Mouse (Mus musculus) hindbrain, embryonic 16.5 days (tissue): ENCODE measurements around the gene Hey2. TPM values are rescaled to one million over a fixed set of nuclear protein-coding genes. Genes with fewer than 3 reads are reported as not detected.
A peak's percentile ranks its signal among the peaks of the same experiment; 100 is the strongest.

ENCODE experiments used
- ATAC-seq: fragments of 200-750 bp; cut with Nextera tagmentation; 2 replicates; pipeline ENCODE4 v1.8.0; 2017; ENCODE audit warnings: moderate TSS enrichment, moderate library complexity
- H3K27ac ChIP-seq: fragments of 300-500 bp; sonication (generic); 2 replicates; pipeline ENCODE4 v1.5.1; 2014; ENCODE audit warnings: low read depth, mild to moderate bottlenecking, control low read depth, low read length, moderate library complexity
- H3K27me3 ChIP-seq: fragments of 300-500 bp; sonication (generic); replicated peaks from 2 replicates; pipeline ENCODE4 v1.6.1; 2014; ENCODE audit warnings: low read length; ENCODE audit not compliant: control insufficient read depth, insufficient read depth
- H3K36me3 ChIP-seq: fragments of 300-500 bp; sonication (generic); 2 replicates; pipeline ENCODE4 v1.6.1; 2014; ENCODE audit warnings: mild to moderate bottlenecking, low read length, moderate library complexity, mixed read lengths; ENCODE audit not compliant: control insufficient read depth, insufficient read depth
- H3K4me1 ChIP-seq: fragments of 300-500 bp; sonication (generic); 2 replicates; pipeline ENCODE4 v1.6.1; 2014; ENCODE audit warnings: low read depth, low read length; ENCODE audit not compliant: control insufficient read depth, insufficient read depth
- H3K4me2 ChIP-seq: fragments of 300-500 bp; sonication (generic); 2 replicates; pipeline ENCODE4 v1.6.1; 2014; ENCODE audit warnings: mild to moderate bottlenecking, low read length, control low read depth, moderate library complexity
- H3K4me3 ChIP-seq: fragments of 300-500 bp; sonication (generic); 2 replicates; pipeline ENCODE4 v1.5.1; 2014; ENCODE audit warnings: mild to moderate bottlenecking, low read length, control low read depth, moderate library complexity
- H3K9ac ChIP-seq: fragments of 300-500 bp; sonication (generic); 2 replicates; pipeline ENCODE4 v1.6.1; 2014; ENCODE audit warnings: low read depth, mild to moderate bottlenecking, control low read depth, low read length, moderate library complexity
- H3K9me3 ChIP-seq: fragments of 300-500 bp; sonication (generic); 2 replicates; pipeline ENCODE4 v1.6.1; 2014; ENCODE audit warnings: mild to moderate bottlenecking, low read length, moderate library complexity; ENCODE audit not compliant: control insufficient read depth
- WGBS: fragments of 180-500 bp; shearing (Covaris S2); extraction: QIAGEN DNeasy Blood & Tissue Kit; methylation state at CpG from one replicate; pipeline ENCODE4 v1.1.7; 2014; 5-methylcytosine and 5-hydroxymethylcytosine counted together
- polyA plus RNA-seq: library from polyadenylated mRNA; unstranded; fragments of >200 nt; fragmentation: Nextera tagmentation; extraction: Ambion mirVana; gene quantifications from 2 replicates; pipeline ENCODE4 v1.2.1, GENCODE M21; 2015

Gene Hey2
- polyA plus RNA-seq, 1 experiment from 2014 or later: 5.1 TPM

DNA sequence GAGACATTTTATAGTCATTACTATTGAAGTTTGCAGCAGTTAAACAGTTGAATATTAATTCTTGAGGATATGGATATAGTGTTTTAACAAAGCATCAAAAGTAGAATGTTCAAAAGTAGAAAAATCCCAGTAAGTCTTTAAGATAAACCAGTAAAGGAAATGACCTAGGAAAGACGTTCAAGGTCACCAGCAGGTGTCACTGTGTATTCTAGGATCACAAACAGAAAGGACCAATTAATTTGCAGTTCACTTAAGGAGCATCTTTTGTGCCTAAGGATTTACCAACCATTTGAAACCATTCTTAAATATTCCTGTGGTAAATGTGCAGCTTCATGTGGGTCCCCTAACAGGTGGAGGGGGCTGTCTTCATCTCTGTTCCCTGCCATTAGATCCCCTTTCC, 4.4 kb downstream of the Hey2 start:
- Histone ChIP-seq H3K4me1 (peaks cover 4% of the 10 kb centered on the region), H3K36me3 (no peaks in the 10 kb centered on the region), H3K9ac (no peak overlapping the region), H3K4me2 (no peak overlapping the region), H3K27ac (no peak overlapping the region), H3K9me3 (no peaks in the 10 kb centered on the region), H3K27me3 (0 out of 2 replicates have a peak, but pooled peaks cover 2% of the 10 kb centered on the region), H3K4me3 (no peak overlapping the region)
- WGBS: 10% methylated on average over 1 of the region's 1 CpGs
- ATAC-seq: no peak

DNA sequence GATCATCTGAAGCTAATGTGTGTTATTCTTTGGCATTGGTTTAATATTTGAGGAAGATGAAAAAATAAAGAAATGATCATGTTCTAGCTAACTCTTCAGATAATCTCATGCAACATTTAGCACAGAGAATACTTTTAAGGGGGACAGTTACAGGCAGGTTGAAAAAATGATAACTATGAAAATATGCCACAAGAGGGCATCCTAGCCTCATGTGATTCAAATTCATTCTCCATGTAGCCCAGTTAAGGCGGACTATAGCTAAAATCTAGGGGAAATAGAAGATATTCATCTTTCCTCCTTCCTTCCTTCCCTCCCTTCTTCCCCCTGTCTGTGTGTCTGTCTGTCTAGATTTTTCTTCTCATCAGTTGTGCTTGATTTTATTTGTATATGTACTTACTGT, 17.6 kb downstream of the Hey2 start:
- Histone ChIP-seq H3K4me3 (no peak overlapping the region), H3K36me3 (no peaks in the 10 kb centered on the region), H3K9me3 (no peaks in the 10 kb centered on the region), H3K9ac (no peak overlapping the region), H3K4me1 (no peaks in the 10 kb centered on the region), H3K4me2 (no peak overlapping the region), H3K27me3 (no peaks in the 10 kb centered on the region), H3K27ac (no peak overlapping the region)
- 6% methylated on average over 1 of the region's 1 CpGs for WGBS
- ATAC-seq: peak; percentile 87

- Histone ChIP-seq H3K4me1 (no peaks in the 10 kb centered on the region), H3K27me3 (no peaks in the 10 kb centered on the region), H3K36me3 (no peaks in the 10 kb centered on the region), H3K4me2 (peak overlapping the region; percentile 54), H3K9me3 (no peaks in the 10 kb centered on the region), H3K27ac (0 out of 2 replicates have a peak overlapping the region, but pooled peaks have one; percentile 51), H3K4me3 (peak overlapping the region; percentile 52), H3K9ac (peak overlapping the region; percentile 65)
- peak; percentile 99 for ATAC-seq
- WGBS: 8% methylated on average over 11 of the region's 11 CpGs
Measured at GRCm38 (mm10) chr10:30810967-30811293, 31.7 kb downstream of the Hey2 start.

- H3K9me3 ChIP-seq: no peaks in the 10 kb centered on the region
- no peaks in the 10 kb centered on the region for H3K27me3 ChIP-seq
- peak overlapping the region; percentile 52 for H3K4me3 ChIP-seq
- H3K4me2 ChIP-seq: peak overlapping the region; percentile 54
- peak overlapping the region; percentile 65 for H3K9ac ChIP-seq
- peak; percentile 61 for ATAC-seq
- 0 out of 2 replicates have a peak overlapping the region, but pooled peaks have one; percentile 51 for H3K27ac ChIP-seq
- H3K36me3 ChIP-seq: no peaks in the 10 kb centered on the region
- no peaks in the 10 kb centered on the region for H3K4me1 ChIP-seq
- 23% methylated on average over 9 of the region's 9 CpGs for WGBS
Measured at GRCm38 (mm10) chr10:30810247-30810966, 32.2 kb downstream of the Hey2 start.

- H3K27ac ChIP-seq: peak overlapping the region; percentile 99
- peak; percentile 38; the same call in 1 of the 2 replicates for ATAC-seq
- H3K4me3 ChIP-seq: peak overlapping the region; percentile 69
- 30% methylated on average over 7 of the region's 7 CpGs for WGBS
- no peaks in the 10 kb centered on the region for H3K36me3 ChIP-seq
- H3K27me3 ChIP-seq: no peaks in the 10 kb centered on the region
- H3K9me3 ChIP-seq: no peaks in the 10 kb centered on the region
- peaks cover 7% of the 10 kb centered on the region for H3K4me1 ChIP-seq
- peak overlapping the region; percentile 97 for H3K9ac ChIP-seq
- H3K4me2 ChIP-seq: peak overlapping the region; percentile 70
Measured at GRCm38 (mm10) chr10:30803587-30804253, 38.9 kb downstream of the Hey2 start.

DNA sequence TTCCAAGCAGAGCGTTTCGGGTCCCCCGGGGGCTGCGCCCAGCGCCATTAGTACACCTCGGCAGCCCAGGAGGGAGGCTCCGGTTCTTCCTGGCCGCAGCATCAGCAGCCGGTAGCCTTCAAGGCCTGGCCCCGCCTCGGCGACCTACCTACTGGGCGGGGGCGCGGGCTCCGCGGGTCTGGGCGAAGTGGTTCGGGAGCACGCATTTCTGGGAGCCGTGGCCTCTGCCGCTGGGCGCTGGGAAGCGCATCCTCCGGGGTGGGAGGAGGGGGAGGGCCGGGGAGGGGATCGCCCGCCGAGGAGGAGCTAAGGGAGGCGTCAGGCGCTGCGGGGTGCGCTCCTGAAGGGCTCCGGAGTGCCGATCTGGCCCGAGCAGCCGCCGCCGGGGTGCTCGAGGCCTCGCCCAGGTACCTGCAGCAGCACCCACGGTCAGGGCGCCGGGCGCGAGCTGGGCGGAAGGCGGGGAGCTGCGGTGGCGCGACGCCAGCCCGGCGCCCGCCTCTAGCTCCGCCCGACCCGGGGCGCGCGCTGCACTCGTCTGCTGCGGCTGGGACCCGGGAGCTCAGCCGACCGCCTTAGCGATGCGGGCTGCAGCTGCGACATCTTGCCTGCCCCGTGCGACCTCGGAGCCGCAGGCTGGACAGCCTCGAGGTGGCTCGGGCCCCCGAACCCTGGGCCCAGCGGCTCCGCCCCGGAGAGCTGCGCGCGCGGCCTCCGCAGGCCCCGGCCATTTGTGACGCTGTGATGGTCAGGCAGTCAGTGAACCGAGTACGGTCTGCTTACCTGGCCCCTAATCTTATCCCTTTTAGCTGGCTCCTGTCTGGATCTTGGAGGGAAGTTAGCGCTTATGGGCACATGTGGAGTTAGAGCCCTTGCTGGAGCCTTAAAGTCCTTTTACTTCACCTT, 39.7 kb downstream of the Hey2 start, which contains the start of gene Ncoa7:
TSS of gene Ncoa7 (minus strand) at position 646 of the 906 bp plus-strand sequence.
- Histone ChIP-seq H3K27me3 (no peaks in the 10 kb centered on the region), H3K27ac (peak within 1 kb of the TSS; percentile 99), H3K4me3 (peak within 1 kb of the TSS; percentile 69), H3K36me3 (no peaks in the 10 kb centered on the region), H3K4me1 (peaks cover 7% of the 10 kb centered on the region), H3K9me3 (no peaks in the 10 kb centered on the region), H3K9ac (peak within 1 kb of the TSS; percentile 97), H3K4me2 (peak within 1 kb of the TSS; percentile 70)
- under 1% methylated on average over 57 of the region's 89 CpGs for WGBS
- peak; percentile 94 for ATAC-seq

DNA sequence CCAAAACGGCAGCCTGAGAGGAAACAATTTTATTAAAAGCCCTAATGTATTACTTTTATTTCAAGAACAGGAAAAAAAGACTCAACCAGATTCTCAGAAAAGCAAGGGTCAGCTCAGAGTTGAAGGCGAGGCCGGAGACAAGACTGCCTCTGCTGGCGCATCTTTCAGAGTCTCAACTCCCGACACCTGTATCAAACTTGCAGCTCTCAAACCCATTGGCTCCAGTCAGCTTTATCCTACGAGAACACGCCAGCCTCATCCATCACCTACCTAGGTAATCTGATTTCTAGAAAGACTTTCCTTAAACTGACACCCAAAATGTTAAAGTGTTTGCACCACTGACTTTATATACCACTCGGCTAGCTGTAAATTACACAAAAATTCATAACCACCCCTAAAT, 40.6 kb downstream of the Hey2 start:
- 7% methylated on average over 8 of the region's 8 CpGs for WGBS
- Histone ChIP-seq H3K4me3 (peak overlapping the region; percentile 69), H3K4me1 (peaks cover 7% of the 10 kb centered on the region), H3K9me3 (no peaks in the 10 kb centered on the region), H3K4me2 (peak overlapping the region; percentile 70), H3K27ac (peak overlapping the region; percentile 99; the same call in 1 of the 2 replicates), H3K9ac (peak overlapping the region; percentile 97), H3K36me3 (no peaks in the 10 kb centered on the region), H3K27me3 (no peaks in the 10 kb centered on the region)
- ATAC-seq: peak; percentile 31; the same call in 1 of the 2 replicates

GRCm38 (mm10) chr10:30799713-30800450, 42.7 kb downstream of the Hey2 start:
- Histone ChIP-seq H3K4me1 (peaks cover 7% of the 10 kb centered on the region), H3K4me3 (no peak overlapping the region), H3K9ac (no peak overlapping the region), H3K9me3 (no peaks in the 10 kb centered on the region), H3K27ac (no peak overlapping the region), H3K4me2 (no peak overlapping the region), H3K36me3 (no peaks in the 10 kb centered on the region), H3K27me3 (no peaks in the 10 kb centered on the region)
- 88% methylated on average over 2 of the region's 2 CpGs for WGBS
- ATAC-seq: no peak
